Mouse (Mus musculus) neural tube, embryonic 14.5 days (tissue): ENCODE results near the gene Lyst. TPM values are rescaled to one million over a fixed set of nuclear protein-coding genes. Genes with fewer than 3 reads are reported as not detected.

Source experiments
- ATAC-seq: fragments of 200-750 bp; cut with Nextera tagmentation; 2 replicates; pipeline ENCODE4 v1.8.0; 2017; ENCODE audit warnings: low read depth, mild to moderate bottlenecking, moderate TSS enrichment, moderate library complexity
- H3K27ac ChIP-seq: fragments of 300-500 bp; sonication (generic); 2 replicates; pipeline ENCODE4 v1.5.1; 2014; ENCODE audit warnings: low read depth, mild to moderate bottlenecking, control low read depth, low read length, moderate library complexity, mixed read lengths
- H3K27me3 ChIP-seq: fragments of 300-500 bp; sonication (generic); 2 replicates; pipeline ENCODE4 v1.6.1; 2014; ENCODE audit warnings: low read length; ENCODE audit not compliant: control insufficient read depth, insufficient read depth
- H3K36me3 ChIP-seq: fragments of 300-500 bp; sonication (generic); 2 replicates; pipeline ENCODE4 v1.6.1; 2014; ENCODE audit warnings: low read length, mixed read lengths; ENCODE audit not compliant: control insufficient read depth, insufficient read depth
- H3K4me1 ChIP-seq: fragments of 300-500 bp; sonication (generic); 2 replicates; pipeline ENCODE4 v1.6.1; 2014; ENCODE audit warnings: low read length; ENCODE audit not compliant: control insufficient read depth, insufficient read depth
- H3K4me2 ChIP-seq: fragments of 300-500 bp; sonication (generic); 2 replicates; pipeline ENCODE4 v1.6.1; 2014; ENCODE audit warnings: mild to moderate bottlenecking, low read depth, low read length, control low read depth
- H3K4me3 ChIP-seq: fragments of 300-500 bp; sonication (generic); 2 replicates; pipeline ENCODE4 v1.5.1; 2014; ENCODE audit warnings: low read depth, low read length, control low read depth, mixed read lengths
- H3K9ac ChIP-seq: fragments of 300-500 bp; sonication (generic); replicated peaks from 2 replicates; pipeline ENCODE4 v1.6.1; 2014; ENCODE audit warnings: low read depth, mild to moderate bottlenecking, control low read depth, low read length, mixed read lengths
- H3K9me3 ChIP-seq: fragments of 300-500 bp; sonication (generic); 2 replicates; pipeline ENCODE4 v1.6.1; 2016; ENCODE audit warnings: low read length; ENCODE audit not compliant: control insufficient read depth
- WGBS: fragments of 180-500 bp; shearing (Covaris S2); extraction: QIAGEN DNeasy Blood & Tissue Kit; methylation state at CpG from one replicate; pipeline ENCODE4 v1.1.7; 2014; 5-methylcytosine and 5-hydroxymethylcytosine counted together
- polyA plus RNA-seq: library from polyadenylated mRNA; unstranded; fragments of >200 nt; fragmentation: Nextera tagmentation; extraction: Ambion mirVana; gene quantifications from 2 replicates; pipeline ENCODE4 v1.2.1, GENCODE M21; 2014

Lyst gene
- polyA plus RNA-seq, 1 experiment from 2014 or later = 9.7 TPM

GRCm38 (mm10) chr13:13818696-13819095, 228.5 kb downstream of the Lyst start:
- Histone ChIP-seq H3K4me1 (no peaks in the 10 kb centered on the region), H3K4me2 (no peak overlapping the region), H3K4me3 (no peak overlapping the region), H3K9ac (no peak overlapping the region), H3K27ac (no peak overlapping the region), H3K36me3 (no peaks in the 10 kb centered on the region), H3K27me3 (no peaks in the 10 kb centered on the region), H3K9me3 (no peaks in the 10 kb centered on the region)
- 93% methylated on average over 3 of the region's 3 CpGs for WGBS
- ATAC-seq = no peak

- no peaks in the 10 kb centered on the region for H3K27me3 ChIP-seq
- no peaks in the 10 kb centered on the region for H3K36me3 ChIP-seq
- no peak overlapping the region for H3K9ac ChIP-seq
- H3K27ac ChIP-seq = no peak overlapping the region
- H3K9me3 ChIP-seq = no peaks in the 10 kb centered on the region
- H3K4me1 ChIP-seq = no peaks in the 10 kb centered on the region
- peak; percentile 67 for ATAC-seq
- H3K4me2 ChIP-seq = no peak overlapping the region
- 60% methylated on average over 7 of the region's 7 CpGs for WGBS
- H3K4me3 ChIP-seq = no peak overlapping the region
Measured at GRCm38 (mm10) chr13:13820234-13821123, 230.3 kb downstream of the Lyst start.

GRCm38 (mm10) chr13:13824946-13825345, 234.7 kb downstream of the Lyst start:
- no peak overlapping the region for H3K4me2 ChIP-seq
- 96% methylated on average over 7 of the region's 7 CpGs for WGBS
- H3K4me1 ChIP-seq = no peaks in the 10 kb centered on the region
- H3K36me3 ChIP-seq = no peaks in the 10 kb centered on the region
- ATAC-seq = no peak
- no peak overlapping the region for H3K9ac ChIP-seq
- no peaks in the 10 kb centered on the region for H3K9me3 ChIP-seq
- no peak overlapping the region for H3K4me3 ChIP-seq
- no peaks in the 10 kb centered on the region for H3K27me3 ChIP-seq
- H3K27ac ChIP-seq = no peak overlapping the region

GRCm38 (mm10) chr13:13826533-13826932, 236.3 kb downstream of the Lyst start:
- Histone ChIP-seq H3K9ac (no peak overlapping the region), H3K4me3 (no peak overlapping the region), H3K4me1 (no peaks in the 10 kb centered on the region), H3K27ac (no peak overlapping the region), H3K4me2 (no peak overlapping the region), H3K36me3 (no peaks in the 10 kb centered on the region), H3K9me3 (no peaks in the 10 kb centered on the region), H3K27me3 (no peaks in the 10 kb centered on the region)
- WGBS = 78% methylated on average over 6 of the region's 6 CpGs
- no peak for ATAC-seq

- ATAC-seq = no peak
- WGBS = 40% methylated on average over 1 of the region's 1 CpGs
Measured at GRCm38 (mm10) chr13:13828125-13828524, 237.9 kb downstream of the Lyst start.

More at GRCm38 (mm10) chr13:13828125-13828524, 237.9 kb downstream of the Lyst start:
- Histone ChIP-seq H3K27ac (no peak overlapping the region), H3K4me1 (no peaks in the 10 kb centered on the region), H3K9me3 (no peaks in the 10 kb centered on the region), H3K4me3 (no peak overlapping the region), H3K36me3 (no peaks in the 10 kb centered on the region), H3K9ac (no peak overlapping the region), H3K27me3 (no peaks in the 10 kb centered on the region), H3K4me2 (no peak overlapping the region)

Other genes starting within 250 kb of the Lyst start
- gene Gpr137b, start 196.4 kb upstream of the Lyst start, polyA plus RNA-seq = 28.4 and 32.3 TPM in 2 replicates
- 39.1 and 78.4 TPM in 2 replicates for gene Nid1, start 152.8 kb upstream of the Lyst start, polyA plus RNA-seq
- 51.6 and 78.1 TPM in 2 replicates for gene Gng4, start 193.7 kb downstream of the Lyst start, polyA plus RNA-seq